Mouse (Mus musculus) cerebellum, postnatal 36 days (tissue): ENCODE results near the gene Pbrm1.

Experiments used
- DNase-seq, 2 experiments: peaks; one replicate each; pipeline ENCODE4 v3.0.0; 2021 to 2022; ENCODE audit warnings: mixed read lengths in 2 of 2

The Pbrm1 gene

GRCm38 (mm10) chr14:31133023-31133665 is 114.2 kb downstream of the Pbrm1 start:
- DNase-seq, result no peak

- no peak for DNase-seq
Measured at GRCm38 (mm10) chr14:31134015-31135000, 115.4 kb downstream of the Pbrm1 start.

DNA sequence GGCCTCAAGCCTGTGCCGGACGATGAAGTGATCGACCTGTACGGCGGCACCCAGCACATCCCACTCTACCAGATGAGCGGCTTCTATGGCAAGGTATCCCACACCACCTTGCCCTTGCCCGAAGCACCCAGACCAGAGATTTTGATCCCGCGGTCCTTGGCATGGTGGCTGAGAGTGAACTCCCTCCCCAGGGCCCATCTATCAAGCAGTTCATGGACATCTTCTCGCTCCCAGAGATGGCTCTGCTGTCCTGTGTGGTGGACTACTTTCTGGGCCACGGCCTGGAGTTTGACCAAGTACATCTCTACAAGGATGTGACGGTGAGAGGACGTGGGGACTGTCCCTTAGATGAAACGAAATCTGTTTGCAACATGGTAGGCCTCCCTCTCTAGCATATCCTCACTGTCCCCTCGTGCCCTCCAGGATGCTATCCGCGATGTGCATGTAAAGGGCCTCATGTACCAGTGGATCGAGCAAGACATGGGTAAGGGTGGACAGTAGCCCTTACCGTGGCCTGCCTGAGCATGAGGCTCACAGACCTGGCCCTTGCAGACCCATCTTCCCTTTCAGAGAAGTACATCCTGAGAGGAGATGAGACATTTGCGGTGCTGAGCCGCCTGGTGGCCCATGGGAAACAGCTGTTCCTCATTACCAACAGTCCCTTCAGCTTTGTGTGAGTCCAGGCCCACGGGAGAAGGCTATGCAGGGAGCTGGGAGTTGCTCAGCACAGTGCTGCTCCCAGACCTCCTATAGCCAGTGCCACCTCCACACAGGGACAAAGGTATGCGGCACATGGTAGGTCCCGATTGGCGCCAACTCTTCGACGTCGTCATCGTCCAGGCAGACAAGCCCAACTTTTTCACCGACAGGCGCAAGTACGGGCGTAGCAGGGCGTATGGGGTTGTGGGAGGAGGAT is 116.8 kb downstream of the Pbrm1 start:
- DNase-seq, result no peak

GRCm38 (mm10) chr14:31136411-31137280 is 117.7 kb downstream of the Pbrm1 start:
- no peak for DNase-seq

DNA sequence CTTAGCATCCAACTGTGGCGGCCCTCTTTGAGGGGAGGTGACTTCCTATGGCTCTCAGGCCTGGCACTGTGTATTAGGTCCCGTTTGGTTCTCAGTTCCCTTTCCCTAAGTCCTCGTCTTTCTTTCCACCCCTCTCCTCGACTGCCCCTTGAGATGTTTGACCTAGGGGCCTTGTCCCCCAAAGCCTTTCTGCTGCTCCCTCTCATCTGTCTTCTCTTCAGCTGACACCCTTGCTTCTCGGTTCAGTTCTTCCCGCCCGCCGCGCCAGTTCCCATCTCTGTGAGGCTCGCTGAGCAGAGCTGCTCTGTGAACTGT is 118.3 kb downstream of the Pbrm1 start:
- DNase-seq, result no peak

DNA sequence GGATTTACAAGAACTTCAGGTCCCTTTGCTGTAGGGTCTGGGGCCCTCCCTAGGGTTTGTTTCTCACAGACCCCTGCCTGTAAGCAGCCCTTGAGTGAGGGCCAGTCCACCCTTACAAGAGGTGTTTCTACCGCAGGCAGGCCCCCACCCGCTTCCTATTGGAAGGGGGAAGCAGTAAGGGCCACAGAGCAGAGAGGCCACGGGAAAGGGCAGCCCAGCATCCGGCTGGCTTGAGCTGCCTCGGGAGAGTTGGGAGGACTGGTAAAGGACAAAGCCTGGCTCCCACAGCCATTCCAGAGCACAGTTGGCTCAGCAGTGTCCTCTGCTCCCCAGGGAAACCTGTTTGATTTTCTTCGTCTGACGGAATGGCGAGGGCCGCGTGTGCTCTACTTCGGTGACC is 118.9 kb downstream of the Pbrm1 start:
- no peak for DNase-seq

DNA sequence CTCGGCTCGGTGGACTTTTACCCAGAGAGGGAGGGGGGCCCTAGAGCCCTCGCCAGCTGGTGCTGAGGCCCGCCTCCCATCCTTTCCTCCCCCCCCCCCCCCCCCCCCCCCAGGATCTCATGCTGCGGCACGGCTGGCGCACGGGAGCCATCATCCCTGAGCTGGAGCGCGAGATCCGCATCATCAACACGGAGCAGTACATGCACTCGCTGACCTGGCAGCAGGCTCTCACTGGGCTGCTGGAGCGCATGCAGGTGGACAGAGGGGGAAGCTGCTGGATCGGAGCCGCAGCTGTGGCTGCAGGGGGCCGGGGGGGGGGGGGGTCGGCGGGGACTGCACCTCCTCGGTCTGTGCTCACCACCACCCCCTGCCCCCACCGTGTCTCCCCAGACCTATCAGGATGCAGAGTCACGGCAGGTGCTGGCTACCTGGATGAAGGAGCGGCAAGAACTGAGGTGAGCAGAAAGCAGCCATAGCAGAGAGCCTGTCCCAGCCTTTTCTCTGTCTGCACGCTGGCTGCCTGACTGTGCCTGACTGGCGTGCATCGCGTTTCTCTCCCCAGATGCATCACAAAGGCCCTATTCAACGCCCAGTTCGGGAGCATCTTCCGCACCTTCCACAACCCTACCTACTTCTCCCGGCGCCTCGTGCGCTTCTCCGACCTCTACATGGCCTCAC is 119.4 kb downstream of the Pbrm1 start:
- DNase-seq, result peak; percentile 34 to 36

DNA sequence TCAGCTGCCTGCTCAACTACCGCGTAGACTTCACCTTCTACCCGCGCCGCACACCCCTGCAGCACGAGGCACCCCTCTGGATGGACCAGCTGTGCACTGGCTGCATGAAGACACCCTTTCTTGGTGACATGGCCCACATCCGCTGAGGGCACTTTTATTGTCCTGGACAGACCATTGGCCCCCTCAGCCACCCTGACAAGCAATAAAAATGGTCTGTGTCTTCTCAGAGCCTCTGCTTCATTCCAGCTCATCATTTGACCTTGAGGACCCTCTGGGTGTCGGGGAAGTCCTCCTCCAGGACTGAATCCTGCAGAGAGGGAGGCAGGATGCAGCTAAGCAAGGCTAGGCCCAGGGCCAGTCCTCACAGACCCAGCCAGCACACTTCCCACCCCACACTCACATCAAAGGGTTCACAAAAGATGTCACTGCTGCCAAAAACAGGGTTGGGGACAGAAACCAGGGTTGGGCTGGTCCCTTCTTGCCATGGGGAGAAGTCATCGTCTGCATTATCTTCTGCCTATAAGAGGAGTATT is 120.0 kb downstream of the Pbrm1 start:
- no peak for DNase-seq

DNA sequence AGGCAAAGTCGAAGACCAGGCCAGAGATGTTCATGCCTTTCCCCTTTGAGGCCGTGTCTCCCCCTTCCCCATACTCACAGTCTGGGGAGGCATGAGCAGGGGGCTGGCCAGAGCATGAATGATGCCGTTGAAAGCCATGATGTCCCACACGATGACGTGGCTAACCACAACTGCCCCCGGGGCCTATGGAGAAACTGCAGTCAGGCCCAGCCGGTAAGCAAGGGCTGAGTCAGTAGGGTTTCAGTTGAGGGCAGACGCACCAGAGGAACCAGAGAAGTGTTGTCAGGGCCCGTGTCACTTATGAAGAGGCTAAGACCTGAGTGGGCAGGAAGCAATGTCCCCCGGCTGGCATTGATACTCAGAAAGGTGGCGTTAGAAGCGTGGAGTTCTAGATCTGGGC is 120.7 kb downstream of the Pbrm1 start:
- peak in 1 of 2 experiments; percentile 1 for DNase-seq

GRCm38 (mm10) chr14:31140141-31140540 is 121.2 kb downstream of the Pbrm1 start:
- DNase-seq, result peak in 1 of 2 experiments; percentile 1

GRCm38 (mm10) chr14:31141011-31141410 is 122.1 kb downstream of the Pbrm1 start:
- DNase-seq, result peak in 1 of 2 experiments; percentile 2

DNA sequence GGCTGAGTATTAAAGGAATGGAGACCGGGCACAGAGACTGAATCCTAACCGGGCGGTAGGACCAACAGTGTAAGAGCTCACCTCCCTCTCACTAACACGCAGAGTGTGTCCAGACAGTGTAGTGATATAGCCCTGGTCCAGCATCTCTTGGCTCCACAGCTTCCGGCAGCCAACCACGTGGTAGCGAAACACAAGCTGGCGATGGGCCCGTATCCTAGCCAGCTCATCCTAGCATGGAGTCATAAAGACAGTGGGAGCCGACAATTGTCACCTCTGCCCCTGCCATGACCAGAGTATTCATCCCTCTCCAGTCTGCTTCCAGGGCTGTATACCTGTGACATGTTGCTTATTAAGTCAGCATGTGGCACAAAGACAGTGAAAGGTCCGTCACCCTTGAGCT is 126.8 kb downstream of the Pbrm1 start:
- no peak for DNase-seq

- DNase-seq, result no peak
Measured at GRCm38 (mm10) chr14:31160196-31161150, 141.5 kb downstream of the Pbrm1 start.

- no peak for DNase-seq
Measured at GRCm38 (mm10) chr14:31161191-31161590, 142.3 kb downstream of the Pbrm1 start.

- DNase-seq, result no peak
Measured at GRCm38 (mm10) chr14:31161638-31162037, 142.7 kb downstream of the Pbrm1 start.

DNA sequence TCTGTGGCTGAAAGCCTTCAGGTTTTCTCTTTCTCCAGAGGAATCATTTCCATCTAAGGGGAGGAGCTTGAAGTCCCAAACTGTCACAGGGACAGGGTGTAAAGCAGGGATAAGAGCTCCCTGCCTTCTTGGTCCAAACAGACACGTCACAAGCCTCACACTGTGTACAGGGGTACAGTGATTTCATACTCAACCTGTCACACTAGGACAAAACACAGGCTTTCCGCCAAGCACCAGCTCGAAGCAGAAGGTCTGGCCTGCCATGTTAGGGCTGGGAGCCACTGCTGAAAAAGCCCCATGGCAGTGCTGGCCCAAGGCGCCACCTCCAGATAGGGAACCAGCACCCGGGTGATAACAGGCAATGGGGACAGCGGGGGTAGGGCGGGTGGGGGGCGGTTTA is 145.1 kb downstream of the Pbrm1 start:
- DNase-seq, result peak; percentile 71 to 75

DNA sequence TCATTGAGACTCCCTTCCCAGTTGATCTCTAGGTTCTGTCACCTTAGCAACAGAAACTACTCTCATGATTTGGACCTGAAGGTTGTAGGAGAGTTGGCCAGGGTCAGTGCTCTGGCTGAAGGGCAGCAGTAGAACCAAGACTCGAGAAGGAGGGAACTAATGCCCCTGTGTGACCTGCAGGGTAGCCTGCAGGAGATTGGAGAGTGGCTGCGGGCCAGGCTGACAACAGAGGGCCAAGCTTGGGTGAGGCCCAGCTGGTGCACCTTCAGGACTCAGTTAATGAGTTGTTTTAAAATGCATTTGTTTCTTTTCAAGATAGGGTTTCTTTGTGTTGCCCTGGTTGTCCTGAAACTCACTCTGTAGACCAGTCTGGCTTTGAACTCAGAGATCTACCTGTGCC is 146.1 kb downstream of the Pbrm1 start:
- DNase-seq, result no peak

DNA sequence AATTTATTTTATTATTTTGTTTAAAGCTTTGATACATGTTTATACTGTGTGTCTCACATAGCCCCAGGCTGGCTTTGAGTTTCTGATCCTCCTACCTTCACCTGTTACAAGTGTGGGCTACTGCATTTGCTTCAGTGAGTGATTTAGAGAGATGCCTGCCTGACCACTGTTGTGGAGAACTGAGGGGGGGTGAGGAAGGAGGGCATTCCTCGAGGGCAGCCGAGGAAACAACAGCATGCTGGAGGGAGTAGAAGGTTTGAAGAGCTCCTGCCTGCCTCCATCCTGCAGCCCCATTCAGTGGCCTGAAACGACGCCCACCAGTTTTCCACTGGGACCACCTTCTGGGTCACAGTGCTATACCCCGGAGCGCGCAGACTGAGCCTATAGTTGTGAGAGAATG is 146.5 kb downstream of the Pbrm1 start:
- no peak for DNase-seq

- no peak for DNase-seq
Measured at GRCm38 (mm10) chr14:31165991-31166630, 147.2 kb downstream of the Pbrm1 start.
